Mouse (Mus musculus): ENCODE results near the gene Cyp20a1.

- TF ChIP-seq CTCF (conservative IDR thresholded peaks at IDR 0.05; ENCODE audit: low read length) (no peak), NANOG (IDR thresholded peaks at IDR 0.05; ENCODE audit: borderline replicate concordance, low read length) (no peak), POU5F1 (IDR thresholded peaks at IDR 0.05; ENCODE audit: borderline replicate concordance, low read length) (no peak)
These were observed at the start of gene Cyp20a1 for GRCm38 (mm10) chr1:60342808-60343629.

Data from E14TG2a.4 (cell line).